Mouse (Mus musculus): Measurements from ENCODE around the gene Ugt1a8.

The Ugt1a8 gene

DNA sequence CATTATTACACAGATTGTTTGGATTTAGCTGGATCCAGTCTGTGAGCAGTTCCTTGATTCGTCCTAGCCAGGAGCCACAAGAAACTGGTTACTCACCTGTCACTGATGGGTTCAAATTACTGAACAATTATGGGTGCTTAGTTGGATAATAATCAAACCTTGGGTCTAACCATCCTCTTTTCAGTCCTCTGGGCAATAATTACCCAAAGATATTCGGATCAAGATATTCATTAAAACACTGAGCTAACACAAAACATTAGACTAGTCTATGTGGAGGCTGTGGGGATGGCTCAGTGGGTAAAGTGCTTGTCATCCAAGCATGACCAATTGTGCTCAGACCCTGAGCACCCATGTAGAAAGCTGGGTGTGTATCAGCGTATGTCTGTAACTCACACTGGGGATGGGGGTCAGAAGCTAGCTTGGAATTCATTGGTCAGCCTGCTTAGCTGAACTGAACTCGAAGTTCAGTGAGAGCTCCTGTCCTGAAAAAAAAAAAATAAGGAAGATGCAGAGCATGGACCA, 148.3 kb downstream of the Ugt1a8 start:
- no peak for DNase-seq (ENCODE audit: low read depth)

DNA sequence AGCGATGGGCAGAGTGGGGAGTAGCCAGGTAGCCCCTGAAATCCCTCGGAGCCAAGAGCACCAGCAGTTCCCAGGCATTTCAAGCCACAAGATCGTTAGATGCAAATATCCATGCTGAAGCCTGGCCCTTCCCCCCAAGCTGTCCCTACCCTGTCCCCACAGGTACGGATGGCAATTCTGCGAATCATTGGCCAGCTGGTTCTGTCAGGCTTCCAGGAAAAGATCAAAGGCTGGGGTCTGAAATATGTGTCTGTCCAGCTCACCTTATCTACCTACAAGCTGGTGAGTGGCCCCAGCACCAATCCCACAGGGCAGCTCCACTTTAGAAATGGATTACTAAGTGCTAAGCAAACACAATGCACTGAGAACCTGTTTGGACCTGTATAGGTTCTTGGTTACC, 149.7 kb downstream of the Ugt1a8 start:
- DNase-seq (ENCODE audit: low read depth), result no peak

DNA sequence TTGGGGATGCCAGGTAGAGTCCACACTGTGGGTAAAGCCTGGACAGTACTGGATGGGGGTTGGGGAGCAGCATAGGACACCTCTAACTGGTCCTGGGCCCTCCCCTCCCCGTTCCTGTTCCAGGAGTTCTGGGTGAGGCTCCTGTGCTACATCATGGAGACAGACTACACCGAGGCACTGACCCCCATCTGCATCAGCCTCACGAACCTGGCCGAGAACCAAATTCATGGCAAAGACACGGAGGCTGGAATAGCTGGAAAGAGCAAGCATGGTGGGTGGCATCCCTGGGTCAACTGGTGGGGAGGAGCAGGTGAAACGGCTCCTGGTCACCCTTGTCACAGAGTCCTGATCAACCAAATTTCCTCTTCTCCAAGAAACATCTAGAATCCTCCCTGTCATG, 151.2 kb downstream of the Ugt1a8 start:
- no peak for DNase-seq (ENCODE audit: low read depth)

DNA sequence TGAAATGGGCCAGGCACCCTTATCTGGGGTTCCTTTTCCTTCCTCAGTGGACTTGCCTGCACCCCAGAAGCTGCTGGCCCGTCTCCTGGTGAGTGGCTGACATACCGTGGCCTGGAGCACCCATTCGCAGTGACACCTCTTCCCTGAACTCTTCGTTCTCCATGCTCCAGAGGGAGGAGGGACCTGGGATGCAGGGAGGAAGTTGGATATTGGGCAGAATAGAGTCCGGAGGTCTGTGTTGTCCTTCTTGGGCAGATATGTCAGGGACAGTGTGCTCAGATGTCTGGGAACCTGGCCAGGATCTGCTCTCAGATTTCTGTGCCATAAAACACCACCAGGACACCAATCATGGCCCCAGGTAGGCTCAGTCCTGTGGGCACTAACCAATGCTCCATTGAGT, 152.5 kb downstream of the Ugt1a8 start:
- DNase-seq (ENCODE audit: low read depth), result no peak

DNA sequence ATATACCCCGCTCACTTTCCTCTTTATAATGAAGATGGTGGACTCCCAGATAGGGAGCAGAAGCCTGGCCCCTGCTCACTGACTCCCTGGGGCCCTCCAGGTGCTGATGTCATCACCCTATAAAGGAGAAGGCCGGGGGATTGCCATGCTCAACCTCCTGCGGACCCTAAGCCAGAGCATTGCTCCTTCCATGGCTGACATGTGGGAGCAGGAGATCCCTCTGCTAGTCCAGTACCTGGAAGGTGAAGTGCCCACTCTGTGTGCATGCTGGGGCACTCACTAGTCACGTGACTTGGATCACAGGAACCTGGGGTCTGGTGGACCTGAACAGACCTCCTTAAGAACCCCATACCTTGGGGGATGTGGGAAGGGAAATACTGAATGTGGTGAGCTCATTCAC, 153.0 kb downstream of the Ugt1a8 start:
- no peak for DNase-seq (ENCODE audit: low read depth)

DNA sequence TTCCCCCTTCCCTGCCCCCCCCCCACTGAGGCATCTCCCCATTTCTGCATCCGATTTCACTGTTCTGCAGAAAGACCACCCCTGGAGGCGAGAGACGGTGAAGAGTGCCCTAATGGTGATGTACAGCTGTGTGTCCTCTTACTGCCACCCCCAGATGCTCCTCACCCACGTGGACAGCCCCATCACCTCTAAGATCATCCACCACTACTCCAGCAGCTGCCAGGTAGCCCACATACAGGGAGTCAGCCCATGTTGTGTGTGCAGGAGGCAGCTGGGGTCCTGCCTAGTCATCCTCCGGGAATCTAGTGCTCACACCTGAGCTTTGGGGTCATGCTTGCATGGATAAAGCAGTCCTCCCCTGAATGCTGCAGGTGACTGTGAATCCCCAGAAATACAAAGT, 156.2 kb downstream of the Ugt1a8 start:
- DNase-seq (ENCODE audit: low read depth), result no peak

DNA sequence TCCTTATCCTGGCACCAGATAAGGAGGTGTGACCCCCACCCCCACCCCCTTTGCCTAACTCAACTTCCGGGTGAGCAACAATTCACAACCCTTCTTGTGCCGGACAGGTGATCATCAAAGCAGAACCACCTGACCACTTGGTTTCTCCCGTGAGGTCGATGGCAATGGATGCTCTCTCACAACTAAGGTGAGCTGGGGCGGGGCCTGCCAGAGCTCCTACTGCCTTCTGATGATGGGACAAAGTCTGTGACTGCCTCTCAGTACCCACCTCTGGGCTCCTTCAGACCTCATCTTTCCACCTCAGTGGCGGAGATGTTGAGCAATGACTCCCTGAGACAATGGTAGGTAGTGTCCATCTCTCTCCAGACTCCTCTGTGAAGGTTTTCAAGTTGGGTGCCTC, 158.3 kb downstream of the Ugt1a8 start:
- no peak for DNase-seq (ENCODE audit: low read depth)

DNA sequence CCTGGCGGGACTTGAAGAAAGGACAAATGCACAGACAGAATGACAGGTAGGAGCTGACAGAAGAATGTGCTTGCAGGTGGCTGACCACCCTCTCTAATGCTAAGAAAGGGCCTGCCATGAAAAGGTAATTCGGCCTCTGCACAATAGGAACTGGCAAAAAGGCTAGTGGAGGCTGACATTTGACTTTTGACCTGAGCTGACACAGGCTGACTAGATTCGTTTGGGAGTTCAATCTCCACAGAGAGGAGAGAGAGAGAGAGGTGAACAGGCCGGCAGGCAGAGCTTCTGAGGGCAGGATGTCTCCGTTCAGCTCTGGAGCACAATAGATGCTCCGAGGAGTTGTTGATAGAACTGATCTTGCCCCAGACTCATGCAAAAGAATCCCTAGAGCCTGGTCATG, 158.8 kb downstream of the Ugt1a8 start:
- DNase-seq (ENCODE audit: low read depth), result no peak

DNA sequence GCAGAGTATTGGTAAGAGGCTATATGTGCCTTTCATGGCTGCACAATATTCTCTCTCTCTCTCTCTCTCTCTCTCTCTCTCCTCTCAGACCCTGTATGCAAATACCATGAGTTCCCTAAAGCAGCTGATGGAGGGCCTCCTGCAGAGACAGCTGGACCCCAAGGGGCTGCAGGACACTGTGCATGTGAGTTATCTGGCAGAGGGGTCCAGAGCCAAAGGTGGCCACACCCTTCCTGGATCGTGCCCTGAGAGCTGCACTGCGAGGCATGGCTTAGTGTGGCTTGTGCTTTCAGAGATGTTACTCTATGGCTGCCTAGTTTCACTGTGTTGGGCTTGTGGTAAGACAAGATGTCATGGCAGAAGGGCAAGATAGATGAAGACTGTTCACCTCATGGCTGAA, 160.0 kb downstream of the Ugt1a8 start:
- no peak for DNase-seq (ENCODE audit: low read depth)

DNA sequence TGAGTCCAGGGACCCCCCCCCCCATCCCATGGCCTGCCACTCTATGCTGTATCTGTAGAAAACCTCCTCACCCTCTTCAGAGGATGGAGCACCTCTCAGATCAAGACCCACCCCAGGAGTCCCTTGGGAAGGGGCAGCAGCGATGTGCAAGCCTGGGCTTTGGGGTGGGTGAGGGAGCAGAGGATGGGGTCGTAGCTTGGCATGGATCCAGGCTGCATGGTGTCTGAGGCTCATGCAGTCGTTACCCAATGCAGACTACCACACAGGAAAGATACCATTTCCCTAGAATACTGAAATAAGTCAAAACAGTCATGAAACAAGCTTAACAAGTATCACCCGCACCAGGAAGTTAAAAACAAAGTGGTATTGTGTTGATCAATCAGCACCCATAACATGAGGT, 161.0 kb downstream of the Ugt1a8 start:
- no peak for DNase-seq (ENCODE audit: low read depth)

DNA sequence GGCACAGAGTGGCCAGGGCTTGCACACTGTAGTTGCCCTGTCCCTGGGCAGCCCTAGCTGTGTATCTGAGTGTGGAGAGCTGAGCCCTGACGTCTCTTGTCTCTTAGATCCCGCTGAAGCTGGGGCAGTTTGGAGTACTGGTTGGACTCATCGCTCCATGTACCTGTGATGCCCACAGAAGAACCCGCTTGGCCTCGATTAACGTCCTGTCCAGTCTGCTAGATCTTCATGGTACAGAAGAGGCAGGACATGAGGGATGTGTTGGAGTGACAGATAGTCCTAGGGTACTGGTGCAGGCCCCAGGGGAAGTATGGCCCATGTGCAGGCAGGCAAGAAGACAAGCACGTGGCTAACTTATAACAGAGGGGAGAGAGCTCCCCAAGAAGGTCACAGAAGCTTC, 162.0 kb downstream of the Ugt1a8 start:
- no peak for DNase-seq (ENCODE audit: low read depth)

DNA sequence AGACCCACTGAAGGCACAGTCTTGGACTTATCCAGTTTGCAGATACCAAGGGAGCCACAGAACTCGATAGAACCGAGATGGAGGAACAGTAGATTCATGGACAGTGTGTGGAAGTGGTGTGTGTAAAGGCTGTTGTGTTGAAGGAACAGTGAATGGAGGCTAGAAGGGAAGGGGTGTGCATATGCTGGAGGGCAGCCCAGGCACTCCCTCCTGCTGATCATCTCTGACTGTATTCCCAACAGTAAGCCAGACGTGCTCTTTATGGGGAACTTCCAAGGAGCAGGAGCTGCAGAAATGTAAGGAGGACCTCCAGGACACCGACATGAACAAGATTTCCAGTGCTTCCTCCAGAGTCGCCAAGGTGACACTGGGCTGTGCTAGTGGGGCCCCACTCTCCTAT, 162.4 kb downstream of the Ugt1a8 start:
- no peak for DNase-seq (ENCODE audit: low read depth)

DNA sequence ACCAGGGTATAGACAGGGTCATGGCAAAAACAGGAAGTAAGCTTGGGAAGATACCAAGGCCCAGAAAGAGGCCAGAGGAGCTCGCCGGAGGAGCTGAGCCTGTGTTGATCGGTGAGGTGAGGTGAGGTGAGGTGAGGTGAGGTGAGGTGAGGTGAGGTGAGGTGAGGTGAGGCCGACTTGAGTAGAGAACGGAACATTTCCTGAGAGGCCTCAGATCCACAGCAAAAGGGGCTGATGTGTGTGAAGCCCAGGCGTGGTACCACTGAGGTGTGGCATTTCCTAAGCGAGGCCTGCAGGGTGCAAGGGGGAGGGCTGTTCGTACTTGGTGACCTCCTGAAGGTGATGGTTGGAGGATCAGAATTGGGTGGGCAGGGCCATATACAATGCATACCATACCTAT, 165.5 kb downstream of the Ugt1a8 start:
- DNase-seq (ENCODE audit: low read depth), result no peak

DNA sequence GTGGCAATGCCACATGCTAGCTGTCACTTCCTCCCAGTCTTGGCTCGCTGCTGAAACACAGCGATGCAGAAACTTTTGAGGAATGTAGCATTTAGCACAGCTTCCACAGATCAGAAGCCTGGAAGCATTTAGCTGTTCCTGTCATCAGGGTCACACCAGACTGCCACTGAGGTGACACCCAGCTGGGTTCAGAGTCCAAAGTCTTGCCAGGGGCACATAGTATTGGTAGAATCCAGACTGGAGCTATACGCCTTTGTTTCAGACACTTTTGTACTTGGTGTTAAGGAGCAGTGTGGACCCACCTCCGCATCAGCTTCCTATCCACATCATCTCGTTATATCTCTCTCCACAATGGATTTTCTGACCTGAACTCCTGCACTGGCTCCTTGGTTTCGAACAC, 165.9 kb downstream of the Ugt1a8 start:
- DNase-seq (ENCODE audit: low read depth), result no peak

DNA sequence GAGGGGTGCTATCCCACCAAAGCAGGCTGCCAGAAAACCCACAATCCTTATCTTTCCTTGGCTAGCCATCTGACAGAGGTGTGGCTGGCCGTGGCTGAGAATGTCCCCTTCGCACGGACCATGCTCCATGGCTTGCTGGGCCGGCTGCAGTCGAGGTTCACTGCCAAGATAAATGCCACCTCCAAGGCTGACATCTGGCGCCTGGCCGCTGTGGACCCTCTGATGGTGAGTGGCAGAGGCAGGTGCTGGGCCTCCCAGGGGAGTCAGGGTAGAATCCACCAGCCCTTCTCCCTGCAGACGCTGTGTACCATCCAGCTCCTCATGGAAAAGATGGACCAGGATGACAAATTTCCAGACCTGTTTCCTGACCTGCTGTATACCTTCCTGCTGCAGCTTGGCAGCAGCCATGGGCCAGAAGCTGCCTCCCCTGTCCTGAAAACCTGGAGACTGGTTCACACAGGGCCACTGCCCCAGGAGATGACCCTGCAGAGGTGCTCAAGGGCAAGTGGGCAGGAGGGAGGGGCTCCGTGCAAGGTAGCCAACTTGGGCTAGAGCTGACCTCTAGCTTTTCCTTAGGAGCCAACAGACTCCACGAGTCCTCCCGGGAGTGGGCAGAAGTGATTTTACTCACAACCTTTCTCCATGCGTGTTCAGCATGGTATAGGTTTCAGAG, 167.3 kb downstream of the Ugt1a8 start:
- DNase-seq (ENCODE audit: low read depth), result no peak

DNA sequence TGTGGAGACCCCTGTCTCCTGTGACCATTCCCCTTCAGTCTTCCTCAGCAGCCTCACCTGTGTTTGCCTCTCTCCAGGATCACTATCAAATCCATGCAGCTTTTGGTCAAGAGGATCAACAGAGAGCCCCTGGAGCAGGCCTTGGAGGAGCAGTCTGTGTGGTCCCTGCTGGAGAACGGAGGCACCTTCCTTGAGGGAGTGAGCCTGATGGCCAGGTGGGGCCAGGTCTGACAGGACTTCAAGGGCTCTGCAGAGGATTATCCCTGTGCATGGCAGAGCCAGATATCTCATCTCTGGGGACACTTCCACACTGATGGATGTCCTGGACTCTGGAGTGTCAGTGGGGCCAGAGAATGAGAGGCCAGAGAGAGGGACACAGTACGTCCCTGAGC, 167.8 kb downstream of the Ugt1a8 start:
- no peak for DNase-seq (ENCODE audit: low read depth)

DNA sequence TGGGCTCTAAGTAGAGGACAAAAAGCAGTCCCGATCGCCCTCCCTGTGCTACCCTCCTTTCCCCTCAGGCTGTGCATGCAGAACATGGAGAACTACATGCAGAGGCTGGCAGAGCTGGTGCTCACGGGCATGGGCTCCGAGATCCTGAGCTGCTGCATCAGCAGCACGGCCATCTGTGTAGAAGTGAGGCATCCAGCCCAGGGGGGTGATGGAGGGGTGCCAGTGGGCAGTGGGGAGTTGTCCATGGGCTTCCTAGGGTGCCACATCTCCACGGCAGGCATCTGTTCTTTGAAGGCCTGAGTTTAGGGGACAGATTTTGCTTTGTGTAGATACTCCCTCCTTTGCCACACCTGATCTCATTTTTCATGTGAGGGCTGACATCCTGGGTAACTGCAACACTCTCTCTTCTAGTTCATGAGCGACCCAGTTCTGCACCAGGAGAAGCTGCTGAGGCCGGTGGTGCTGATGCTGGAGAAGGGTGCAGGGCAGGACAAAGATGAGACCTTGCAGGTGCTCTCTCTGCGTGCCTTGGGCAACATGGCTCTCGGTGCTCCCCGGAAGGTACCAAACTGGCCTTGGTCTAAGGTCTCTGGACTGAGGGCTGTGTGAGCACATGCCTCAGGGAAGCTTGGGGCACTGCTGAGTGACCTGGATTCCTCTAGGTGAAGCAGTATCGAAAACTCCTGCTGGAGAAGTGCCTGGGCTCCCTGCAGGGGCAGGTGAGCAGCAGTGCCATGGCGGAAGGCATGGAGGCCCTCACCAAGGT, 168.6 kb downstream of the Ugt1a8 start:
- no peak for DNase-seq (ENCODE audit: low read depth)

DNA sequence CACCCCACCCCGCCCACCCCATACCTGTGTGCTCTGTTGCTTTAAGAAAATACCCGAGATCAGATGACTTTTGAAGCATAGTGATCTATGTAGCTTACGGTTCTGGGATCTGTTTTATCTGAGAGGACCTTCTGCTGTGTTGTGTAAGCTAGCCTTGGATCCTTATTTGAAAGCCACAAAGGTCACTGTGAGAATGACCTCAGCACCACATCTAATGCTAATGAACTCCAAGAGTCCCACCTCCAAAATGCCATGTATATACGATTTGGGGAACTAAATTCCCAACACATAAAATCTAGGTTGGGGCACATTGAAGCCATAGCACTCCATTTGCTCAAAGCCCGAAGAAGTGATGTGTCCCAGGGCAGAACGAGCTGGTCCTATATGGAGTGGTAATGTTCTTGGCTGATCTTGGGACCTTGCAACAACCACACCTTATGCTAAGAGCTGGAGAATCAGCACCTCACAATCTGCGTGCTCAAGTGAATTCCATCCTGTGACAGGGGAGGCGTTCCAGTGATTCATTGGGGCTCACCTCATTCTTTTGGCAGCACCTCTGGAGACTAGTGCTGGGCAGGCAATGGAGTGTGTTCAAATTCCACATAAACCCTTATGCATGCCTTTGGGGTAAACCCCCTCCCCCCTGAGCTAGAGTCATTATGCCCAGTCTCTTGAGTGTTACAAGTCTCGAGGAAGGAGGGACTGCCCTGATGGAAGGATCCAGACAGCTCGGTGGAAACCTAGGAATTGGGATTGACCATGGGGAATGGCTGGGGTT, 169.5 kb downstream of the Ugt1a8 start:
- peak; percentile 56 for DNase-seq (ENCODE audit: low read depth)

DNA sequence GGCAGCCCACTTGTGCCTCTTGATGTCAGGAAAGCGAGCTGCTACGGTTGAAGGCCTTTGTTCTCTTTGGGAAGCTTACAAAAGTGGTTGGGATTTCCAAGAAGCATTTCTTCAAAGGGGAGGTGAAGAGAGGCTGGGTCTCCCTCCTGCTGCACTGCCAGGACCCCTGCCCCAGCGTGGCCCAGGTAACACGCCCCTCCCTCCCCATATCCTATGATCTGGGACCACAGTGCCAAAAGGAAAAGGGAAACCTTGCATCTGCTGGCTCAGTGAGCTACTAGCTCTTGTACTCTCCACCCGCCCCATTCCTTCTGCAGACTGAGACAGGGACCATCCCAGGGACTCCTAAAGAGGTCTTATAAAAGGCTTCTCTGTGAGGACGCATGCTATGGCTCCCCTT, 170.1 kb downstream of the Ugt1a8 start:
- no peak for DNase-seq (ENCODE audit: low read depth)

DNA sequence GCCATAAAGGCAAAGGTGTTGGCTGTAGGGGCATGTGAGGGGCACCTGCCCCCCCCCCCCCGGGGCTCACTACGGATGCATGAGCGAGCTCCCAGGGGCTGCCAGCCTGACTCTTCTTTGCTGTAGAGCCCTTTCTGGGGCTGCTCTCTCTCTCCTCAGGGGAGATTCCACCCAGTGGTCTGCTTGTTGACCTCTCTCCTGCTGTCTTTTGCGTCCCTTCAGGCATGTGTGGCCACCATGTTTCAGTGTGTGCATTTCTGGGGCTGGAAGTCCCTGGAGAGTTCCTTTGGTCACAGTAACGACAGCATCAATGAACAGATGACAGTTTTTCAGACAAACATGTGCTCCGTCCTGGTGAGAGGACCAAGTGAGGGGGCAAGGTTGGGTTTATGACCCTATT, 170.7 kb downstream of the Ugt1a8 start:
- DNase-seq (ENCODE audit: low read depth), result no peak

DNA sequence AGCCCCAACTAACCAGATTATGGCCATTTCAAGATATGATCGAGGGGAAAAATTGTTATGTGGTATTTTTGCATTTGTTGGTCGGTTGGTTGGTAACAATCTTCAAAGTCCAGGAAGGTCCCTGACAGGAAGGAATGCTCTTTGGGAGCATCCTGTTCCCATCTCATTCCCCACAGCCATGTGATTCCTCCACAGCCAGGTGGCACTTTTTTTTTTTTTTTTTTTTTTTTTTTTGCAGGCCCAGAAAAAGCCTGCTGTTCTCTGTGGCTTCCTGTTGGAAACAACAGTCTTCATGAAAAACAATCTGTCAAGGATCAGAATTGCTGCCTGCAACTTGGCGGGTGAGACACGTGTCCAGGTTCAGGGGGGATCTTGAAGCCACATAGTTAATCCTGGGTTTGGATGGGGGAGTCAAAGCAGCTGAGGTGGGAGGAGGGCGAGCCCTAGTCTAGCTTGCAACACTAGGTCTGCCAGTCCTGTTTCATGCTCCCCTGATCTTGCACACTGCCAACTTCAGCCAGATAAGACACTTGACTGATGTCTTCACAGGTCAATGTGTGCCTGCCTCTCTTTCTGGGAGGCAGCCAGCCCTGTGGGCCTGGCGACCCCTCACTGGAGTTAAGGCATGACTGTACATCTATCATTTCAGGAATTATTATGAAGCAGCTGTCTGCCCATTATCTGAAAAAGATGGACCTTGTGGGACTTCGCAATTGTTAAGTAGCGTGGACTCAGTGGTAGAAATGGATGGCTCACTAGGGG, 171.4 kb downstream of the Ugt1a8 start:
- DNase-seq (ENCODE audit: low read depth), result peak; percentile 72

DNA sequence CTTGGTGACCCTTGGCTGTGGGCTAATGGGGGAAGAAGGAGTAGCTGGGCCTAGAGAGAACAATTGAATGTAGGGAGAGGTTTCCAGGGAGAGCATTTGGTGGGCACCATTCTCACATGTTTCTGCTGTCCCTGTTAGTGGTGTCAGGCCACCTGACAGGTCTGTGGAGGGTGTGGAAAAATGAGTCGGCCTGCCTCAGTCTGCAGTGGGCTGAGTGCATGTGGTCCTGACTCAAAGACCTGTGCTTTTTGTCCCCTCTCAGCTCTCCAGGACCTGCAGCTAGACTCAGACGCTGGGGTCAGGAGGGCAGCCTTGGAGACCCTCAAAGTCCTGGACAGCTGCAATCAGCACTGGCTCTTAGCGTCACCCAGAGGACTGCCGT, 172.0 kb downstream of the Ugt1a8 start:
- no peak for DNase-seq (ENCODE audit: low read depth)
